Mouse (Mus musculus) limb, embryonic 12.5 days (tissue): Measurements from ENCODE around the gene Mlycd. TPM values are rescaled to one million over a fixed set of nuclear protein-coding genes. Genes with fewer than 3 reads are reported as not detected.
"Not testable (repeated sequence)": the region's sequence is repeated elsewhere in the genome, so short reads cannot be mapped to it uniquely, and the experiment has no call there.

ENCODE experiments used
- ATAC-seq: fragments of 200-750 bp; cut with Nextera tagmentation; 2 replicates; pipeline ENCODE4 v1.8.0; 2017; ENCODE audit warnings: low read depth, moderate TSS enrichment; ENCODE audit not compliant: insufficient number of reproducible peaks, insufficient read depth, low FRiP score, low TSS enrichment
- H3K27ac ChIP-seq: fragments of 300-500 bp; sonication (generic); 2 replicates; pipeline ENCODE4 v1.5.1; 2016; ENCODE audit warnings: mild to moderate bottlenecking, moderate library complexity
- H3K27me3 ChIP-seq: fragments of 300-500 bp; sonication (generic); 2 replicates; pipeline ENCODE4 v1.6.1; 2016; ENCODE audit warnings: mild to moderate bottlenecking, moderate library complexity
- H3K36me3 ChIP-seq: fragments of 300-500 bp; sonication (generic); 2 replicates; pipeline ENCODE4 v1.6.1; 2016; ENCODE audit warnings: mild to moderate bottlenecking, moderate library complexity
- H3K4me1 ChIP-seq: fragments of 300-500 bp; sonication (generic); replicated peaks from 2 replicates; pipeline ENCODE4 v1.6.1; 2016
- H3K4me2 ChIP-seq: fragments of 300-500 bp; sonication (generic); 2 replicates; pipeline ENCODE4 v1.6.1; 2016; ENCODE audit warnings: mild to moderate bottlenecking, moderate library complexity
- H3K4me3 ChIP-seq: fragments of 300-500 bp; sonication (generic); replicated peaks from 2 replicates; pipeline ENCODE4 v1.5.1; 2016; ENCODE audit warnings: mild to moderate bottlenecking
- H3K9ac ChIP-seq: fragments of 300-500 bp; sonication (generic); replicated peaks from 2 replicates; pipeline ENCODE4 v1.6.1; 2016; ENCODE audit warnings: mild to moderate bottlenecking, moderate library complexity
- H3K9me3 ChIP-seq: fragments of 300-500 bp; sonication (generic); 2 replicates; pipeline ENCODE4 v1.6.1; 2016; ENCODE audit warnings: mild to moderate bottlenecking, moderate library complexity
- WGBS: fragments of 180-500 bp; shearing (Covaris S2); methylation state at CpG from one replicate; pipeline ENCODE4 v1.1.7; 2016; 5-methylcytosine and 5-hydroxymethylcytosine counted together
- polyA plus RNA-seq: library from polyadenylated mRNA; unstranded; fragments of >200 nt; fragmentation: Nextera tagmentation; extraction: Ambion mirVana; gene quantifications from 2 replicates; pipeline ENCODE4 v1.2.1, GENCODE M21; 2016

The Mlycd gene
- polyA plus RNA-seq, result 9.3 and 10.5 TPM in 2 replicates

DNA sequence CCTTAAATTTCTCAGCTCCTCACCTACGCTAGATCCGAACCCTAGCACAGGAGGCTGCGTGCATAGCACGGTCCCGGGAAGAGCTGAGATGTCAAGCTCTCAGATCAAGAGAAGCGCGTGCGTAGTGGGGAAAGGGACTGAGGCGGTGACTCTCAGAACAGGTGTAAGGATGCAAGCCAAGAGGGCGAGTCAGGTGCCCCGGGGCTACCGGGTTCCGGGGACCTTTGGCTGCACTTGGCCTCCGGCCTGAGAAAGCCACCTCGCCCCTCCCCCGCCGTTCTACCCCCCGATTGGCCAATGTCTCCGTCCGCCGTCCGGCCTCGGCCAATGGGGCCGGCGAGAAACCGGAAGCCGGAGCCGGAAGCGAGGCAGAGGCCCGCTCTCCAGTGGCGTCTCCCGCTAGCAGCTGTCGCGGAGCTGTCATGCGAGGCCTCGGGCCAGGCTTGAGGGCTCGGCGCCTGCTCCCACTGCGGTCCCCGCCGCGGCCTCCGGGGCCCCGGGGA lies at the start of gene Mlycd:
Gene Mlycd, plus strand, starts transcription at position 355 of the 503 bp plus-strand sequence.
- H3K4me3 ChIP-seq, result peak within 1 kb of the TSS; percentile 91
- H3K27me3 ChIP-seq, result peaks cover 77% of the 10 kb centered on the region
- no peaks in the 10 kb centered on the region for H3K36me3 ChIP-seq
- H3K4me2 ChIP-seq, result peak within 1 kb of the TSS; percentile 99
- no peaks in the 10 kb centered on the region for H3K9me3 ChIP-seq
- H3K4me1 ChIP-seq, result peaks cover 12% of the 10 kb centered on the region
- peak within 1 kb of the TSS; percentile 72 for H3K27ac ChIP-seq
- 3% methylated on average over 44 of the region's 44 CpGs for WGBS
- H3K9ac ChIP-seq, result peak within 1 kb of the TSS; percentile 90
- ATAC-seq, result peak; percentile 80

DNA sequence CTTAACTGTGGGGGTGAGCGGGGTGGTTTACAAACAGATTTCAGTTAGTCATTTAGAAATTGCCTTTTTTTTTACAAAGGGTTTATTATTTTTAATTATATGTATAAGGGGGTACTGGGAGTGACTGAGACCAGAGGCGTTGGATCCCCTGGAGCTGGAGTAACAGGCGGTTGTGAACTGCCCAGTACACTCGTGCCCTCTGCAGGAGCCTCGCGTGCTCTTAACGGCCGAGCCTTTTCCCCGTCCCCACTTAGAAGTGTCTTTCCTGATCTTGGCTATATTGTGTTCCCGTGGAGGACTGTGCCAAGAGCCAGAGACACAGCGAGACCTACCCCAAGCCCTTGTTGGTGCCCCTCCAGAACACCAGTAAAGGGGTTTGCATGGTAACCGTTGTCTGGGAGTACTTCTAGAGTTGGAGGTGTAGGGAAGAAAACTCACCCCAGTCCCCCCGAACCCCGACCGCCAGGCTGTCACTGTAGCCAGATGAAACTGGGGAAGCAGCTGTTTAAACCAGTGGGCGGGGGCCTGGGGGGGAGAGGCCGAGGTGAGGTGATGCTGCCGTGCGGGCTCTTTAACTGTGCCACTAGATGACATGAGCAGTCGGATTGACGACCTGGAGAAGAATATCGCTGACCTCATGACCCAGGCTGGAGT lies 49.5 kb upstream of the Mlycd start:
- Histone ChIP-seq H3K9me3 (0 out of 2 replicates have a peak, but pooled peaks cover 7% of the 10 kb centered on the region), H3K4me3 (peak overlapping the region; percentile 96), H3K27ac (no peak overlapping the region), H3K27me3 (peaks cover 4% of the 10 kb centered on the region; the same call in 1 of the 2 replicates), H3K9ac (peak overlapping the region; percentile 94), H3K4me2 (peak overlapping the region; percentile 70), H3K4me1 (peaks cover 8% of the 10 kb centered on the region), H3K36me3 (peaks cover 42% of the 10 kb centered on the region)
- no peak for ATAC-seq
- 54% methylated on average over 22 of the region's 22 CpGs for WGBS

- H3K27me3 ChIP-seq, result peaks cover 4% of the 10 kb centered on the region; the same call in 1 of the 2 replicates
- H3K4me3 ChIP-seq, result no peak overlapping the region
- no peak for ATAC-seq
- 86% methylated on average over 15 of the region's 15 CpGs for WGBS
- peaks cover 8% of the 10 kb centered on the region for H3K4me1 ChIP-seq
- peak overlapping the region; percentile 70 for H3K4me2 ChIP-seq
- no peak overlapping the region for H3K27ac ChIP-seq
- H3K9me3 ChIP-seq, result 0 out of 2 replicates have a peak, but pooled peaks cover 7% of the 10 kb centered on the region
- peaks cover 47% of the 10 kb centered on the region for H3K36me3 ChIP-seq
- no peak overlapping the region for H3K9ac ChIP-seq
These were observed 49.0 kb upstream of the Mlycd start for GRCm38 (mm10) chr8:119345683-119346075.

DNA sequence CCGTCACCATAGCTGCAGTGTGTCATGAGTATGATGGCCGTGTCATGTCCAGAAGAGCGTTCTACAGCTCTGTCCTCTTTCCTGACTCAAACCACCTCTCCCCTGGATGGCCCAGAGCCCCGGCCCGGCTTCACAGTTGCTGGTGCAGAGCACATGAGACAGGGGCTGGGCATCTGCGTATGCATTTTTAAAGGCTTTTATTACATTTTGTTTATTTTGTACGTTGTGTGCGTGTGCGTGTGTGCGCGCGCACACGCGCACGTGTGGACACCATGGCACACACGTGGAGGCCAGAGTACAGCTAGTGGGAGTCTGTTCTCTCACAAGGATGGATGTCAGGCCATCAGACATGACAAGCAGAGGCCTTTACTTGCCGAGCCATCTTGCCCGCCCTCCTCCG lies 43.0 kb upstream of the Mlycd start:
- Histone ChIP-seq H3K27me3 (no peaks in the 10 kb centered on the region), H3K4me1 (no peaks in the 10 kb centered on the region), H3K4me3 (no peak overlapping the region), H3K4me2 (no peak overlapping the region), H3K27ac (no peak overlapping the region), H3K9me3 (no peaks in the 10 kb centered on the region), H3K9ac (no peak overlapping the region), H3K36me3 (peaks cover 47% of the 10 kb centered on the region)
- 93% methylated on average over 19 of the region's 19 CpGs for WGBS
- ATAC-seq, result no peak

GRCm38 (mm10) chr8:119352977-119353658 lies 41.6 kb upstream of the Mlycd start:
- WGBS, result 83% methylated on average over 10 of the region's 10 CpGs
- Histone ChIP-seq H3K27me3 (no peaks in the 10 kb centered on the region), H3K9ac (no peak overlapping the region), H3K27ac (no peak overlapping the region), H3K4me3 (no peak overlapping the region), H3K4me1 (no peaks in the 10 kb centered on the region; the same call in 1 of the 2 replicates), H3K4me2 (no peak overlapping the region), H3K36me3 (peaks cover 33% of the 10 kb centered on the region), H3K9me3 (no peaks in the 10 kb centered on the region)
- ATAC-seq, result no peak

DNA sequence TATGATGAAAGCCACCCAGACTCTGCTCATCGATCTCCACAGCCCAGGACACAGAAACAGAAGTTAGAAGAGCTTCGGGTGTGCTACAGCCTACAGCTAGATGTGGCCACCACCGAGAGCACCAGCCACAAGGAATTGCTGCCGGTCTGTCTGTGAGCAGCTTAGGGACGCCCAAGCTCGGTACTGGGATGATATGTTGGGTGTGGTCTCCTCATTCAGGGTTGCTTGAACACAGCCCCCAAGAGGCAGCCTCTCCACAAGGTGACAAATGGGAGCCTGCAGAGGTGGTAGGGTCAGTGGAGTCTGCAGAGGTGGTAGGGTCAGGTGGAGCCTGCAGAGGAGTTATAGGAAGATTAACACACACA lies 41.0 kb upstream of the Mlycd start:
- no peaks in the 10 kb centered on the region; the same call in 1 of the 2 replicates for H3K4me1 ChIP-seq
- H3K4me3 ChIP-seq, result no peak overlapping the region
- no peak overlapping the region for H3K4me2 ChIP-seq
- no peak overlapping the region for H3K9ac ChIP-seq
- H3K9me3 ChIP-seq, result no peaks in the 10 kb centered on the region
- H3K36me3 ChIP-seq, result peaks cover 28% of the 10 kb centered on the region
- 88% methylated on average over 6 of the region's 6 CpGs for WGBS
- H3K27ac ChIP-seq, result no peak overlapping the region
- H3K27me3 ChIP-seq, result no peaks in the 10 kb centered on the region
- no peak for ATAC-seq

- not testable (repeated sequence) for H3K27ac ChIP-seq, H3K4me3 ChIP-seq, H3K36me3 ChIP-seq, H3K9ac ChIP-seq, H3K4me2 ChIP-seq, H3K4me1 ChIP-seq, ATAC-seq, H3K9me3 ChIP-seq, H3K27me3 ChIP-seq
- 65% methylated on average over 5 of the region's 5 CpGs for WGBS
These were observed 38.0 kb upstream of the Mlycd start for GRCm38 (mm10) chr8:119356631-119357030.

GRCm38 (mm10) chr8:119358175-119358574 lies 36.5 kb upstream of the Mlycd start:
- no peaks in the 10 kb centered on the region; the same call in 1 of the 2 replicates for H3K4me1 ChIP-seq
- no peak overlapping the region for H3K9ac ChIP-seq
- no peak overlapping the region for H3K4me3 ChIP-seq
- no peaks in the 10 kb centered on the region; the same call in 1 of the 2 replicates for H3K27me3 ChIP-seq
- H3K36me3 ChIP-seq, result no peaks in the 10 kb centered on the region
- ATAC-seq, result peak; percentile 50; the same call in 1 of the 2 replicates
- no peak overlapping the region for H3K4me2 ChIP-seq
- no peaks in the 10 kb centered on the region for H3K9me3 ChIP-seq
- 41% methylated on average over 7 of the region's 7 CpGs for WGBS
- peak overlapping the region; percentile 17; the same call in 1 of the 2 replicates for H3K27ac ChIP-seq

DNA sequence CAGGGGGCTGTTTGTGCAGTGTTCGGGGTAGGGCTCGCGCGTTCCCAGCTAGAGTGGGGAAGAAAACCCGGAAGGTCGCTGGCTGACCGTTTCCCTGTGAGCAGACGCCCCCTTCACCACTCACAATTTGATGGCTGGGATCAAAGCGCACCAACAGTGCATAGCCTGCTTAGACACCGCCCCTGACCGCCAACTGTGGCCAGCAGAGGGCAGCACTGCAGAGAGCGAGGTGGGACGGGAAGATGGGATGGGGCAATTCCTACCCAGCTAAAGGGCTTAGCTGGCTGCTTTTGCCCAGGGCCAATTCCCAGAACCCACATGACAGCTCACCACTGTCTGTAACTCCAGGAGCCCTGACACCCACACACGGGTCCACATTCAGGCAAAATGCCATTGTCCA lies 35.8 kb upstream of the Mlycd start:
- H3K9ac ChIP-seq, result no peak overlapping the region
- no peaks in the 10 kb centered on the region for H3K9me3 ChIP-seq
- H3K4me3 ChIP-seq, result no peak overlapping the region
- no peak overlapping the region for H3K27ac ChIP-seq
- no peaks in the 10 kb centered on the region for H3K36me3 ChIP-seq
- no peaks in the 10 kb centered on the region; the same call in 1 of the 2 replicates for H3K27me3 ChIP-seq
- ATAC-seq, result no peak
- 40% methylated on average over 14 of the region's 14 CpGs for WGBS
- no peaks in the 10 kb centered on the region; the same call in 1 of the 2 replicates for H3K4me1 ChIP-seq
- H3K4me2 ChIP-seq, result no peak overlapping the region

DNA sequence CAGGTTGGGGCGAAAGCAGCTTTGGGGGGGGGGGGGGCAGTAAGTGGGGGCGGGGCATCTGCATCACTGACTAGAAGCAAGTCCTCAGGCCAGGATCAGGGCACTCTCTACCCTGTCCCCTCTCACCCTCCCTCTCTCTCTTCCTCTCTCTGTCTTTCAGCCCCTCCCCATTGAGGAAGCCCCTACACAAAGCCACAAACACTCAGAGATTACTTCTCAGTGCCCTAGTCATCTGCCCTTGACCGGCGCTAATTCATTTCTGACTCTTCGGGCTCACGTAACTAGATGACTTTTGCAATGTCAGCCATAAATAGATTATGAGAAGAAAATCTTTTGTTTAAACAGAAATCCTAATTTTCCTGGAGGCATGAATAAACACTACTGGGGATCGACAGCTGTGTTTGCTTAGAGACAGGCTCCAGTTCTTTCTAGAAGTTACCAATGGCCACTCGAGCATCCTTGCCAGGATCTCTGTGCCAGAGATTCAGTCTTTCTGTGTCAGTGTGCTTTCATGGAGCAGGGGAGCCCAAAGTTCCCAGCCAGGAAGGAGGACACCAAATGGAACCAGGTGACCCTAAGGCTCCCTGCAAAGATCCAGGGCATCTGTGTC lies 33.9 kb upstream of the Mlycd start:
- H3K9ac ChIP-seq, result no peak overlapping the region
- no peak overlapping the region for H3K4me3 ChIP-seq
- H3K4me1 ChIP-seq, result no peaks in the 10 kb centered on the region; the same call in 1 of the 2 replicates
- no peak overlapping the region for H3K27ac ChIP-seq
- no peaks in the 10 kb centered on the region for H3K9me3 ChIP-seq
- no peak for ATAC-seq
- no peaks in the 10 kb centered on the region; the same call in 1 of the 2 replicates for H3K27me3 ChIP-seq
- H3K36me3 ChIP-seq, result no peaks in the 10 kb centered on the region
- 75% methylated on average over 8 of the region's 8 CpGs for WGBS
- H3K4me2 ChIP-seq, result no peak overlapping the region

DNA sequence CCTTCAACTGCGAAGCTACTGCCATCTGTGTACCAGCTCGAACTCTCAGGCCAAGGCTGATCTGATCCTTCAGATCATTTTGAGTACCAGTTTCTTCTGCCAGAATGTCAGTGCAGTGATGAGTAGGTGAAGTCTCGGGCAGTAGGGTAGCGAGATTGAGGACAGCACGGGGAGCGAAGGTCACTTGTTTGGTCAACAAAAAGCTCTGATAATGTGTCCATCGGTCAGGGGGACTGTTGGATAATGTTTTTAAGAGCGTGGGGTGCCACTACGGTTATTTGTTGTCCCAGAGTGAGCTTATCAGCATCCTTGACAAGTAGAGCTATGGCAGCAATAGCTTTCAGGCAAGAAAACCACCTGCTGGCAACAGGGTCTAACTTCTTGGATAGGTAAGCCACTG lies 20.0 kb upstream of the Mlycd start:
- not testable (repeated sequence) for H3K9me3 ChIP-seq, H3K27me3 ChIP-seq, H3K4me3 ChIP-seq, ATAC-seq, H3K4me2 ChIP-seq, H3K4me1 ChIP-seq, H3K9ac ChIP-seq, H3K36me3 ChIP-seq, H3K27ac ChIP-seq
- 89% methylated on average over 9 of the region's 9 CpGs for WGBS
